Mouse (Mus musculus): ENCODE measurements around the gene Atxn1. TPM values are rescaled to one million over a fixed set of nuclear protein-coding genes. Genes with fewer than 3 reads are reported as not detected.

Atxn1 gene
- total and polyA plus RNA-seq, 3 experiments = 0.39 to 1.1 TPM; not detected in 1

GRCm38 (mm10) chr13:45950355-45950861, 14.4 kb downstream of the Atxn1 start (continued):
- TF ChIP-seq MEF2A (IDR thresholded peaks at IDR 0.05; ENCODE audit: extremely low read depth, insufficient replicate concordance, low read depth, low read length, poor library complexity, severe bottlenecking) = no peak
- TF ChIP-seq ZMIZ1 (IDR thresholded peaks at IDR 0.05; ENCODE audit: low read depth, low read length) = no peak

DNA sequence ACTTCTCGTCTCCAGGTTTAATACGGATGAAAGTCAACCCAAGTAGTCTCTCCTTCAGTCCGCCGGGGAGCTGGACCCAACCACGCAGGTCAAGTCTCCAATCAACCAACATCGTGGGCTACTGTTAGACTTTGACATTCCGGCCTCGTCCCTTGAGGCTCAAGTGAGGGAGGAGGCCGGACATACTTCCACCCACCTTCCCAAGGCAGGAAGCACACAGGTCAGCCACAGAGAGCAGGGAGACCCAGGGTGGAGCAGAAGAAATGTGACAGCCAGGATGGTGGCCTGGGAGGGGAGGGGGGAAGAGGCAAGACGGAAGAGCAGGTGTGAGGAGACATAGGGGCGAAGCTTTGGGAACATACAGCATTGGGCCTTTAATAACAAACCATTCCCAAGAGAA, 18.7 kb downstream of the Atxn1 start:
- H3K36me3 ChIP-seq (ENCODE audit: control insufficient read depth in 1 of 2, insufficient read depth in 2 of 2, low read length in 2 of 2) = no peaks in the 10 kb centered on the region
- H3K27me3 ChIP-seq (ENCODE audit: control insufficient read depth in 1 of 2, insufficient read depth in 2 of 2, low read length in 2 of 2) = no peaks in the 10 kb centered on the region
- H3K27ac ChIP-seq (ENCODE audit: control insufficient read depth, low read depth, low read length) = no peak overlapping the region
- no peak overlapping the region for H3K9ac ChIP-seq (ENCODE audit: control insufficient read depth, low read depth, low read length, poor library complexity, severe bottlenecking)
- H3K4me3 ChIP-seq (ENCODE audit: control insufficient read depth in 1 of 2, insufficient read depth in 1 of 2, low read depth in 2 of 2, low read length in 2 of 2) = no peak overlapping the region
- no peak for DNase-seq (ENCODE audit: low read depth, low spot score)
- H3K9me3 ChIP-seq (replicated peaks; ENCODE audit: insufficient read depth, low read length) = no peaks in the 10 kb centered on the region
- TF ChIP-seq E2F4 (IDR thresholded peaks at IDR 0.05; ENCODE audit: borderline replicate concordance, low read depth, low read length) (no peak), ETS1 (IDR thresholded peaks at IDR 0.05; ENCODE audit: low read depth, low read length) (no peak), KAT2A (conservative IDR thresholded peaks at IDR 0.05; ENCODE audit: low read depth, low read length) (no peak), EP300 (IDR thresholded peaks at IDR 0.05; ENCODE audit: low read depth in 1 of 2, low read length in 2 of 2) (no peak), HCFC1 (IDR thresholded peaks at IDR 0.05; ENCODE audit: low read depth, low read length) (no peak), POLR2AphosphoS2 (IDR thresholded peaks at IDR 0.05; ENCODE audit: low read length) (no peak), SIN3A (IDR thresholded peaks at IDR 0.05; ENCODE audit: low read length) (no peak), CHD2 (IDR thresholded peaks at IDR 0.05; ENCODE audit: low read length) (no peak), BHLHE40 (IDR thresholded peaks at IDR 0.05; ENCODE audit: borderline replicate concordance, low read depth, low read length) (no peak), TBP (IDR thresholded peaks at IDR 0.05; ENCODE audit: low read depth, low read length) (no peak)
- no peaks in the 10 kb centered on the region; a peak in 1 of 4 replicates for H3K4me1 ChIP-seq (ENCODE audit: control insufficient read depth in 1 of 2, insufficient read depth in 2 of 2, low read length in 2 of 2)
- H3K79me2 ChIP-seq (ENCODE audit: control insufficient read depth, insufficient read depth, low read length, poor library complexity) = no peaks in the 10 kb centered on the region

DNA sequence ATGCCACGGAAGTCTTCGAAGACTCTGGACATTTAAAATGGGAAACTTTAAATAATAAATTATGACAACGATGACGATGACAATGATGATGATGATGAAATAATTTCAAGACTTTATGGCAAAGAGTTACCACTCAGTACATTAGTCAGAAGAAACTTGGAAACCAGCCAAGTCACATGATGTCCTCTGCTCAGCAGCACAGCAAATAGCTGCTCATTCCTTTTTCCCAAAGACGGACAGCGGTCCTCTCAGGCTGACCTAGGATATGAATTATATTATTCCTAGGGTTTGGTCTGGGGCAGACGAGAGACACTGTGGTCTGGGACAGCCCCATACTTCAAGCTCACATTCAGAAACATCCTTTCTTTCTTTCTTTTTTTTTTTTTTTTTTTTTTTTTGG, 22.5 kb downstream of the Atxn1 start:
- Histone ChIP-seq H3K4me1 (ENCODE audit: control insufficient read depth in 1 of 2, insufficient read depth in 2 of 2, low read length in 2 of 2) (no peaks in the 10 kb centered on the region; a peak in 1 of 4 replicates), H3K4me3 (ENCODE audit: control insufficient read depth in 1 of 2, insufficient read depth in 1 of 2, low read depth in 2 of 2, low read length in 2 of 2) (no peak overlapping the region), H3K9me3 (replicated peaks; ENCODE audit: insufficient read depth, low read length) (no peaks in the 10 kb centered on the region), H3K9ac (ENCODE audit: control insufficient read depth, low read depth, low read length, poor library complexity, severe bottlenecking) (no peak overlapping the region), H3K27ac (ENCODE audit: control insufficient read depth, low read depth, low read length) (no peak overlapping the region), H3K27me3 (ENCODE audit: control insufficient read depth in 1 of 2, insufficient read depth in 2 of 2, low read length in 2 of 2) (no peaks in the 10 kb centered on the region), H3K36me3 (ENCODE audit: control insufficient read depth in 1 of 2, insufficient read depth in 2 of 2, low read length in 2 of 2) (no peaks in the 10 kb centered on the region), H3K79me2 (ENCODE audit: control insufficient read depth, insufficient read depth, low read length, poor library complexity) (no peaks in the 10 kb centered on the region)
- DNase-seq (ENCODE audit: low read depth, low spot score) = peak; percentile 49
- TF ChIP-seq USF1 (IDR thresholded peaks at IDR 0.05; ENCODE audit: low read depth, low read length) = peak; percentile 82
- no peak for TF ChIP-seq UBTF (IDR thresholded peaks at IDR 0.05; ENCODE audit: borderline replicate concordance, insufficient read depth, low read depth, low read length)
- TF ChIP-seq RCOR1 (IDR thresholded peaks at IDR 0.05; ENCODE audit: low read depth, low read length) = no peak
- 0 out of 2 replicates have a peak, but pooled peaks have one; percentile 31 for TF ChIP-seq ZNF384 (IDR thresholded peaks at IDR 0.05; ENCODE audit: low read depth, low read length)
